24 mouse cellular contexts compared by ENCODE assay signal in genomic region chr8:84925557-84925956, GRCm38 (mm10). TPM values are rescaled to one million over a fixed set of nuclear protein-coding genes. Genes with fewer than 3 reads are reported as not detected.
"Had no signal": no experiment of that assay in that cellular context is flagged by ENCODE, and none has a peak within 500 bp of the region (broad histone marks: within the 10 kb centered on the region; RNA-seq: fewer than 3 reads in every experiment).

No protein-coding gene starts in this region.

- DNase-seq: lung, adult 2 months; lung, postnatal 14 days; lung, postnatal 36 days; midbrain, embryonic 14.5 days; retina, postnatal 1 day; right cerebral cortex, adult 18-20 months; right cerebral cortex, postnatal 25 days; right cerebral cortex, postnatal 4 days; spleen, adult 18-20 months; thymus, adult 18-20 months; thymus, postnatal 14 days; thymus, postnatal 36 days had no signal

- H3K27ac ChIP-seq: lung, embryonic 15.5 days; macrophage; midbrain, embryonic 10.5 days; midbrain, embryonic 12.5 days; neural tube, embryonic 13.5 days; neural tube, embryonic 15.5 days had no signal

- H3K36me3 ChIP-seq: lung, embryonic 15.5 days had no signal

- H3K4me3 ChIP-seq: lung, embryonic 15.5 days; midbrain, embryonic 10.5 days; midbrain, embryonic 12.5 days; myocyte; neural tube, embryonic 13.5 days; neural tube, embryonic 15.5 days had no signal

- ATAC-seq: lung, postnatal 0 days; midbrain, embryonic 16.5 days had no signal

- H3K9me3 ChIP-seq: lung, embryonic 15.5 days; midbrain, embryonic 10.5 days; midbrain, embryonic 12.5 days; neural tube, embryonic 13.5 days; neural tube, embryonic 15.5 days had no signal

- H3K9ac ChIP-seq: lung, embryonic 15.5 days; midbrain, embryonic 12.5 days; neural tube, embryonic 13.5 days; neural tube, embryonic 15.5 days had no signal

RNA-seq across cellular contexts. Expression of gene Mast1, which starts 11.6 kb away (rescaled TPM):
- polyA plus RNA-seq: myocyte had no signal

RNA-seq across cellular contexts. Expression of gene Rtbdn, which starts 21.2 kb away (rescaled TPM):
- total RNA-seq: megakaryocyte, adult 5-6 weeks; megakaryocyte-erythroid progenitor cell, adult 5-6 weeks had no signal
- polyA plus RNA-seq: lung, adult 2 months; lung, postnatal 0 days; macrophage; myocyte; urinary bladder, adult 2 months had no signal
